Mouse (Mus musculus): ENCODE measurements around the gene Tnfaip8l1. TPM values are rescaled to one million over a fixed set of nuclear protein-coding genes. Genes with fewer than 3 reads are reported as not detected.
A peak's percentile ranks its signal among the peaks of the same experiment; 100 is the strongest.

Gene Tnfaip8l1
- polyA plus RNA-seq, 1 experiment: 2.3 TPM

DNA sequence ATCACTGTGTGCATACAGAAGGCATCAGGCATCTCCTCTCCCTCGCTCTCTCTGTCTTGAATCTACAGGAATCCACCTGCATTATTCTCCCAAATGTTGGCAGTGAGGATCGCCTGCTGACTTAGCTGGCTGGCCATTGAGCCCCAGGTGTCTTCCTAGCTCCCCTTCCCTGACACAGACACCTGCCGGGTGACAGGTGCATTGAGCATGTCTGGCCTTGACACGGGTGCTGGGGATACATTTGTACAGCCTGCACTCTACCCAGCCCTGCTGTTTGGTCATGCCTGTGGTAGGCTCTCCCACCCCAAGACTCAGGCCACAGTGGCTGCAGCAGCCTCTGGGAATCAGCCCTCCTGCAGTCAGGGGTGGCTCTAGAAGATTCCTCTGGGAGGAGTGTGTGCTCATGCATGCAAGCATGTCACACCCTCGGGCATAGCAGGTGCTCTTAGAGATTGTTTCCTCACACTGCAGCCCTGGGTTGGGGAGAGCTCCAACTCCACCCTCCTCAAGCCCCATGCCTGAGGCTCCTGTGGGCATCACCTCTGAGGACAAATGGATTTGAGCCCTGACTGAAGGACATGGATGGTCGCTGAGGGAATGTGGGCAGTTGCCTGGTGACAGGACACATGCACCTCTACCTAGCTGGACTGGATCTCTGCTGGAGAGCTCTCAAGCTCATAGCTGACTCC is 44.9 kb downstream of the Tnfaip8l1 start:
- H3K4me2 ChIP-seq (ENCODE audit: low read depth): no peak overlapping the region
- H3K36me3 ChIP-seq (ENCODE audit: control insufficient read depth, insufficient read depth): peaks cover 5% of the 10 kb centered on the region
- no peak for TF ChIP-seq USF1 (IDR thresholded peaks at IDR 0.05; ENCODE audit: low read depth)
- TF ChIP-seq TCF12 (IDR thresholded peaks at IDR 0.05; ENCODE audit: insufficient read depth, poor library complexity, severe bottlenecking): no peak
- TF ChIP-seq MYOG (IDR thresholded peaks at IDR 0.05; ENCODE audit: control insufficient read depth in 1 of 3, insufficient read depth in 1 of 3, insufficient read length in 2 of 3, low read depth in 2 of 3): peak in 2 of 3 experiments; percentile 52 to 80
- no peak for TF ChIP-seq POLR2A (IDR thresholded peaks at IDR 0.05; ENCODE audit: insufficient read length, low read depth)
- no peak for TF ChIP-seq MAX (IDR thresholded peaks at IDR 0.05; ENCODE audit: low read depth)
- no peak for TF ChIP-seq REST (IDR thresholded peaks at IDR 0.05; ENCODE audit: insufficient read depth, insufficient read length)
- TF ChIP-seq SRF (IDR thresholded peaks at IDR 0.05; ENCODE audit: control insufficient read depth, insufficient read length, low read depth): no peak
- TF ChIP-seq MYOD1 (IDR thresholded peaks at IDR 0.05; ENCODE audit: control insufficient read depth in 1 of 3, insufficient read length in 2 of 3, low read depth in 2 of 3): peak in 1 of 3 experiments; percentile 21
- TF ChIP-seq E2F4 (IDR thresholded peaks at IDR 0.05; ENCODE audit: insufficient read depth): no peak
- peak; percentile 52 for TF ChIP-seq TCF3 (IDR thresholded peaks at IDR 0.05; ENCODE audit: insufficient read length, low read depth)
- no peak for TF ChIP-seq CEBPB (IDR thresholded peaks at IDR 0.05; ENCODE audit: insufficient read depth, poor library complexity, severe bottlenecking)
- no peak for TF ChIP-seq POLR2AphosphoS2 (IDR thresholded peaks at IDR 0.05; ENCODE audit: insufficient read length, low read depth)
- no peaks in the 10 kb centered on the region for H3K79me2 ChIP-seq (ENCODE audit: control insufficient read depth, insufficient read depth)
- H3ac ChIP-seq (ENCODE audit: control insufficient read depth, insufficient read length): no peak overlapping the region
- no peaks in the 10 kb centered on the region for H3K27me3 ChIP-seq (ENCODE audit: control insufficient read depth, insufficient read depth, insufficient read length)
- H3K4me3 ChIP-seq: no peak overlapping the region

DNA sequence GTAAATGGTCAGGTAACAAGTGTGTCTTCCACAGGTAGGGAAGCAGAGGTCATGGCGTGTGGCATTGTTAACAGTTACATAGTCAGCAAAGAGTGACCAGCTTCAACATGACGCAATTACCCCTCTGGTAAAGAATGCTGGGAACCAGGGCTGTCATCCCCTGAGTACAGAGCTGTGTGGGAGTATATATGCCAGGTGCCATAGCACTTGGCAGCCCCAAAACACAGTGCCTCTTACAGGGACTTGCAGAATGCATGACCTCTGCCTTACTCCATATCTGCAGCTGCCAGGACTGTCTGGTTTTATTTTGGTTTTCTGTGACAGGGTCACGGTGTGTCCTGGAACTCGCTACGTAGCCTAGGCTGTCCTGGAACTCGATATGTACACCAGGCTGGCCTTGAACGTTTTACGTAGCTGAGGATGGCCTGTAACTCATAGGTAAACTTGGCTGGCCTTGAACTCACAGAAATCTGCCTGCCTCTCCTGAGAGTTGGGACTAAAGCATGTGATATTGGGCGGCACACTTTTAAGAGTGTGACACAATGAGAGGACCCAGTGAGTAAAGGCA is 45.8 kb downstream of the Tnfaip8l1 start:
- Histone ChIP-seq H3K36me3 (ENCODE audit: control insufficient read depth, insufficient read depth) (peaks cover 5% of the 10 kb centered on the region), H3K4me3 (no peak overlapping the region), H3K4me2 (ENCODE audit: low read depth) (no peak overlapping the region), H3ac (ENCODE audit: control insufficient read depth, insufficient read length) (no peak overlapping the region), H3K79me2 (ENCODE audit: control insufficient read depth, insufficient read depth) (no peaks in the 10 kb centered on the region), H3K27me3 (ENCODE audit: control insufficient read depth, insufficient read depth, insufficient read length) (no peaks in the 10 kb centered on the region)
- no peak for TF ChIP-seq TCF12 (IDR thresholded peaks at IDR 0.05; ENCODE audit: insufficient read depth, poor library complexity, severe bottlenecking)
- TF ChIP-seq CEBPB (IDR thresholded peaks at IDR 0.05; ENCODE audit: insufficient read depth, poor library complexity, severe bottlenecking): no peak
- TF ChIP-seq REST (IDR thresholded peaks at IDR 0.05; ENCODE audit: insufficient read depth, insufficient read length): no peak
- no peak for TF ChIP-seq TCF3 (IDR thresholded peaks at IDR 0.05; ENCODE audit: insufficient read length, low read depth)
- no peak for TF ChIP-seq USF1 (IDR thresholded peaks at IDR 0.05; ENCODE audit: low read depth)
- no peak for TF ChIP-seq MYOD1 (IDR thresholded peaks at IDR 0.05; ENCODE audit: control insufficient read depth in 1 of 3, insufficient read length in 2 of 3, low read depth in 2 of 3)
- TF ChIP-seq POLR2AphosphoS2 (IDR thresholded peaks at IDR 0.05; ENCODE audit: insufficient read length, low read depth): no peak
- TF ChIP-seq MYOG (IDR thresholded peaks at IDR 0.05; ENCODE audit: control insufficient read depth in 1 of 3, insufficient read depth in 1 of 3, insufficient read length in 2 of 3, low read depth in 2 of 3): no peak
- no peak for TF ChIP-seq POLR2A (IDR thresholded peaks at IDR 0.05; ENCODE audit: insufficient read length, low read depth)
- TF ChIP-seq E2F4 (IDR thresholded peaks at IDR 0.05; ENCODE audit: insufficient read depth): no peak
- no peak for TF ChIP-seq MAX (IDR thresholded peaks at IDR 0.05; ENCODE audit: low read depth)
- TF ChIP-seq SRF (IDR thresholded peaks at IDR 0.05; ENCODE audit: control insufficient read depth, insufficient read length, low read depth): no peak

DNA sequence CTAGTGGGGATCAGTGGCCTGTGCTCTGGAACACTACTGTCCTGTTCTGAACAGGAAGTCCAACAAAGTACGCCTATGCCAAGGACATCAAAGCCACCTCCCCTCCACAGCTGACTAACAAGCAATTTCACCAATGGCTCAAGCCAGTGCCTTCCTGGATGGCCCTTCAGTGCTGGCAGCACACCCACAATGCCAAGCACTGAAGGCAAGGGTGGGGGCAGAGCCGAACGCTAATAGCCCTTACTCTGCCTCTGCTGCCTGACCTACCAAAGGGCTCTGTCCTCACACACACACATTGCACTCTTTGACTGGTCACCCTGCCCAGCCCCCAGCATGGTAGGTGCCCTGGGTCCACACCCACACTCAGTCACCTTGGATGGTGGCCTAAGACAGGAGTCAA is 46.5 kb downstream of the Tnfaip8l1 start:
- no peaks in the 10 kb centered on the region for H3K27me3 ChIP-seq (ENCODE audit: control insufficient read depth, insufficient read depth, insufficient read length)
- H3ac ChIP-seq (ENCODE audit: control insufficient read depth, insufficient read length): no peak overlapping the region
- no peak overlapping the region for H3K4me2 ChIP-seq (ENCODE audit: low read depth)
- no peak for TF ChIP-seq SRF (IDR thresholded peaks at IDR 0.05; ENCODE audit: control insufficient read depth, insufficient read length, low read depth)
- TF ChIP-seq POLR2AphosphoS2 (IDR thresholded peaks at IDR 0.05; ENCODE audit: insufficient read length, low read depth): no peak
- H3K36me3 ChIP-seq (ENCODE audit: control insufficient read depth, insufficient read depth): peaks cover 5% of the 10 kb centered on the region
- no peaks in the 10 kb centered on the region for H3K79me2 ChIP-seq (ENCODE audit: control insufficient read depth, insufficient read depth)
- no peak overlapping the region for H3K4me3 ChIP-seq

DNA sequence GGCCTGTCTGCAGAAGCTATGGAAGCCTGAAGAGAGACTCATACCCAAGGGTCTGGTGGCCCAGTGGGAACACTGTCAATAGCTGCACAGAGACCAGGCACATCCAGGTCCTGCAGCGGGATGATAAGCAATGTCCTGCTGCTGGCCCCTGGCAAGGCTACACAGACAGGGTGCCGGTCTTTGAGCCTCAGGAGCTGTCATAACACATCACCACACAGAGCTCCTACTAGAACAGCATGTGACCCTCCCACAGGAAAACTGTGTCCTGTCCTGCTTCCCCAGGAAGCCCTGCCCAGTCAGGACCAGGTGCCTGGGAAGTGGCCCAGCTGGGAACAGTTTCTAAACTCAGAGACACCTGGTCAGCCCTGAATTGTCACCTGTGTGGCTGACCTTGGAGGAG is 48.8 kb downstream of the Tnfaip8l1 start:
- Histone ChIP-seq H3ac (ENCODE audit: control insufficient read depth, insufficient read length) (no peak overlapping the region), H3K4me3 (no peak overlapping the region), H3K36me3 (ENCODE audit: control insufficient read depth, insufficient read depth) (peaks cover 5% of the 10 kb centered on the region), H3K27me3 (ENCODE audit: control insufficient read depth, insufficient read depth, insufficient read length) (no peaks in the 10 kb centered on the region), H3K79me2 (ENCODE audit: control insufficient read depth, insufficient read depth) (no peaks in the 10 kb centered on the region), H3K4me2 (ENCODE audit: low read depth) (no peak overlapping the region)
- TF ChIP-seq USF1 (IDR thresholded peaks at IDR 0.05; ENCODE audit: low read depth) (no peak), TCF12 (IDR thresholded peaks at IDR 0.05; ENCODE audit: insufficient read depth, poor library complexity, severe bottlenecking) (no peak), MYOG (IDR thresholded peaks at IDR 0.05; ENCODE audit: control insufficient read depth in 1 of 3, insufficient read depth in 1 of 3, insufficient read length in 2 of 3, low read depth in 2 of 3) (no peak), POLR2A (IDR thresholded peaks at IDR 0.05; ENCODE audit: insufficient read length, low read depth) (no peak), MYOD1 (IDR thresholded peaks at IDR 0.05; ENCODE audit: control insufficient read depth in 1 of 3, insufficient read length in 2 of 3, low read depth in 2 of 3) (no peak), SRF (IDR thresholded peaks at IDR 0.05; ENCODE audit: control insufficient read depth, insufficient read length, low read depth) (no peak), MAX (IDR thresholded peaks at IDR 0.05; ENCODE audit: low read depth) (no peak), REST (IDR thresholded peaks at IDR 0.05; ENCODE audit: insufficient read depth, insufficient read length) (no peak), E2F4 (IDR thresholded peaks at IDR 0.05; ENCODE audit: insufficient read depth) (no peak), TCF3 (IDR thresholded peaks at IDR 0.05; ENCODE audit: insufficient read length, low read depth) (no peak), CEBPB (IDR thresholded peaks at IDR 0.05; ENCODE audit: insufficient read depth, poor library complexity, severe bottlenecking) (no peak), POLR2AphosphoS2 (IDR thresholded peaks at IDR 0.05; ENCODE audit: insufficient read length, low read depth) (no peak)
